Mouse (Mus musculus) bone marrow, adult 2 months (tissue): ENCODE measurements around the gene Gm49601. TPM values are rescaled to one million over a fixed set of nuclear protein-coding genes. Genes with fewer than 3 reads are reported as not detected.

ENCODE experiments used
- H3K27ac ChIP-seq: fragments of 200-500 bp; 2 replicates; pipeline ENCODE4 v1.5.1; 2012; ENCODE audit warnings: low read depth, mild to moderate bottlenecking, control low read depth, inconsistent platforms, low read length; ENCODE audit not compliant: control insufficient read depth, poor library complexity, insufficient read depth
- H3K4me1 ChIP-seq: fragments of 200-500 bp; 2 replicates; pipeline ENCODE4 v1.6.1; 2011; ENCODE audit warnings: low read length; ENCODE audit not compliant: control insufficient read depth, insufficient read depth
- H3K4me3 ChIP-seq: fragments of 200-500 bp; replicated peaks from 2 replicates; pipeline ENCODE3; 2011; ENCODE audit warnings: mild to moderate bottlenecking, low read depth, low read length, control low read depth; ENCODE audit not compliant: control insufficient read depth
- CTCF ChIP-seq: fragments of 200-500 bp; IDR thresholded peaks from 2 replicates; pipeline ENCODE4 v1.5.1; 2011; ENCODE audit warnings: low read length, control low read depth; ENCODE audit not compliant: control insufficient read depth, insufficient read depth
- POLR2A ChIP-seq: fragments of 200-500 bp; IDR thresholded peaks from 2 replicates; pipeline ENCODE4 v1.6.1; 2011; ENCODE audit warnings: low read depth, mild to moderate bottlenecking, control low read depth, low read length, borderline replicate concordance; ENCODE audit not compliant: control insufficient read depth
- WGBS: fragments of 180-500 bp; shearing (Covaris S2); methylation state at CpG from one replicate; pipeline ENCODE4 v1.1.7; 2018; 5-methylcytosine and 5-hydroxymethylcytosine counted together
- polyA plus RNA-seq: library from polyadenylated mRNA; stranded (reverse); fragments of >200 nt; gene quantifications from 2 replicates; pipeline ENCODE4 v1.2.4, GENCODE M21; 2011; ENCODE audit warnings: low replicate concordance; ENCODE audit not compliant: missing spikeins, insufficient read depth, insufficient read length

The Gm49601 gene
- 13.1 and 15.2 TPM in 2 replicates for polyA plus RNA-seq

GRCm38 (mm10) chr16:18626376-18626878 is at the start of gene Gm49601:
Gm49601 (minus strand) TSS chr16:18626427.
- Histone ChIP-seq H3K4me1 (peaks cover 3% of the 10 kb centered on the region; the same call in 1 of the 2 replicates), H3K27ac (no peak within 1 kb of the TSS), H3K4me3 (peak within 1 kb of the TSS; percentile 47)
- under 1% methylated on average over 64 of the region's 65 CpGs for WGBS
- TF ChIP-seq CTCF = peak; percentile 82
- TF ChIP-seq POLR2A = no peak

- H3K4me3 ChIP-seq = no peak overlapping the region
- H3K27ac ChIP-seq = no peak overlapping the region
- H3K4me1 ChIP-seq = peaks cover 3% of the 10 kb centered on the region
- WGBS = 75% methylated on average over 3 of the region's 3 CpGs
- no peak for TF ChIP-seq CTCF
- TF ChIP-seq POLR2A = no peak
Measured at GRCm38 (mm10) chr16:18673005-18673404, 46.8 kb upstream of the Gm49601 start.

- no peak overlapping the region for H3K4me3 ChIP-seq
- no peak for TF ChIP-seq POLR2A
- no peak for TF ChIP-seq CTCF
- H3K4me1 ChIP-seq = peaks cover 1% of the 10 kb centered on the region
- WGBS = 60% methylated on average over 5 of the region's 5 CpGs
- no peak overlapping the region for H3K27ac ChIP-seq
Measured at GRCm38 (mm10) chr16:18672027-18672426, 45.8 kb upstream of the Gm49601 start.

- TF ChIP-seq POLR2A (no peak), CTCF (no peak)
- 74% methylated on average over 6 of the region's 6 CpGs for WGBS
- Histone ChIP-seq H3K4me3 (no peak overlapping the region), H3K4me1 (peaks cover 1% of the 10 kb centered on the region), H3K27ac (no peak overlapping the region)
Measured at GRCm38 (mm10) chr16:18669914-18670313, 43.7 kb upstream of the Gm49601 start.

- peaks cover 5% of the 10 kb centered on the region; the same call in 1 of the 2 replicates for H3K4me1 ChIP-seq
- no peak overlapping the region for H3K4me3 ChIP-seq
- H3K27ac ChIP-seq = no peak overlapping the region
- no peak for TF ChIP-seq POLR2A
- TF ChIP-seq CTCF = no peak
- 63% methylated on average over 4 of the region's 4 CpGs for WGBS
Measured at GRCm38 (mm10) chr16:18658597-18658996, 32.4 kb upstream of the Gm49601 start.

GRCm38 (mm10) chr16:18655372-18656098 is 29.3 kb upstream of the Gm49601 start:
- Histone ChIP-seq H3K27ac (peak overlapping the region; percentile 85), H3K4me3 (peak overlapping the region; percentile 17), H3K4me1 (peaks cover 5% of the 10 kb centered on the region; the same call in 1 of the 2 replicates)
- 15% methylated on average over 5 of the region's 5 CpGs for WGBS
- TF ChIP-seq CTCF (no peak), POLR2A (no peak)

GRCm38 (mm10) chr16:18653290-18654160 is 27.3 kb upstream of the Gm49601 start:
- peaks cover 5% of the 10 kb centered on the region; the same call in 1 of the 2 replicates for H3K4me1 ChIP-seq
- 75% methylated on average over 6 of the region's 6 CpGs for WGBS
- H3K27ac ChIP-seq = no peak overlapping the region
- TF ChIP-seq POLR2A = no peak
- 0 out of 2 replicates have a peak, but pooled peaks have one; percentile 9 for TF ChIP-seq CTCF
- H3K4me3 ChIP-seq = no peak overlapping the region

GRCm38 (mm10) chr16:18649126-18649525 is 22.9 kb upstream of the Gm49601 start:
- no peak overlapping the region for H3K4me3 ChIP-seq
- H3K4me1 ChIP-seq = peaks cover under 1% of the 10 kb centered on the region; the same call in 1 of the 2 replicates
- H3K27ac ChIP-seq = no peak overlapping the region
- 74% methylated on average over 3 of the region's 3 CpGs for WGBS
- no peak for TF ChIP-seq CTCF
- TF ChIP-seq POLR2A = no peak
